Mouse (Mus musculus) heart, embryonic 13.5 days (tissue): ENCODE measurements around the gene Bhlha9. TPM values are rescaled to one million over a fixed set of nuclear protein-coding genes. Genes with fewer than 3 reads are reported as not detected.

ENCODE experiments used
- ATAC-seq: fragments of 200-750 bp; cut with Nextera tagmentation; 2 replicates; pipeline ENCODE4 v1.8.0; 2017; ENCODE audit warnings: moderate TSS enrichment; ENCODE audit not compliant: insufficient number of reproducible peaks, low FRiP score, low TSS enrichment; ENCODE audit errors: extremely low read depth
- H3K27ac ChIP-seq: fragments of 300-500 bp; sonication (generic); replicated peaks from 2 replicates; pipeline ENCODE4 v1.5.1; 2015; ENCODE audit warnings: moderate library complexity, mild to moderate bottlenecking, inconsistent platforms
- H3K27me3 ChIP-seq: fragments of 300-500 bp; sonication (generic); replicated peaks from 2 replicates; pipeline ENCODE4 v1.6.1; 2015; ENCODE audit warnings: mild to moderate bottlenecking, inconsistent platforms
- H3K36me3 ChIP-seq: fragments of 300-500 bp; sonication (generic); 2 replicates; pipeline ENCODE4 v1.6.1; 2015; ENCODE audit warnings: mild to moderate bottlenecking, inconsistent platforms
- H3K4me1 ChIP-seq: fragments of 300-500 bp; sonication (generic); 2 replicates; pipeline ENCODE4 v1.6.1; 2015; ENCODE audit warnings: inconsistent platforms
- H3K4me2 ChIP-seq: fragments of 300-500 bp; sonication (generic); 2 replicates; pipeline ENCODE4 v1.6.1; 2015; ENCODE audit warnings: inconsistent platforms, mild to moderate bottlenecking, moderate library complexity
- H3K4me3 ChIP-seq: fragments of 300-500 bp; sonication (generic); 2 replicates; pipeline ENCODE4 v1.5.1; 2015; ENCODE audit warnings: moderate library complexity, mild to moderate bottlenecking, inconsistent platforms
- H3K9ac ChIP-seq: fragments of 300-500 bp; sonication (generic); 2 replicates; pipeline ENCODE4 v1.6.1; 2015; ENCODE audit warnings: inconsistent platforms, mild to moderate bottlenecking, moderate library complexity
- H3K9me3 ChIP-seq: fragments of 300-500 bp; sonication (generic); 2 replicates; pipeline ENCODE4 v1.6.1; 2016; ENCODE audit warnings: inconsistent platforms
- WGBS: fragments of 180-500 bp; shearing (Covaris S2); methylation state at CpG from one replicate; pipeline ENCODE4 v1.1.7; 2015; ENCODE audit warnings: mixed read lengths; 5-methylcytosine and 5-hydroxymethylcytosine counted together
- polyA plus RNA-seq: library from polyadenylated mRNA; unstranded; fragments of >200 nt; fragmentation: Nextera tagmentation; extraction: Ambion mirVana; gene quantifications from 2 replicates; pipeline ENCODE4 v1.2.1, GENCODE M21; 2015

The Bhlha9 gene
- polyA plus RNA-seq, 1 experiment from 2014 or later: 0.28 TPM

DNA sequence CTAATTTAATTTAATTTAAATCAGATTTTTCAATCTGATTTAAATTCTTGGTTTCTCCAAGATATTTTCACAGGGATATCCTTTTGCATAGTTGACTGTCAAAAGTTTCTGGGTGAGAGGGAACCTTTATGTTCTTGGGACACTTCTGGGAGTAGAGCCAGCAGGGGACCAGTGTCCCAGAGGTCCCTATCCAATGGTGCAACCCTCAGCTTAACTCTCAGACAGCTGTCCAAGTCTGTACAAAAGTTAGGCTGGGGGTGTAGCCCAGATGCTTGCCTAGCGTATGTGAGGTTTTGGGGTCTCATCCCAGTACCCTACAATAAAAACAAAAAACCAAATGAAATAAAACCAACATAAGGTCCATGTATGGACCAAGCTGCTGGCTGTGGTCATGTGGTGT, 35.8 kb downstream of the Bhlha9 start:
- H3K4me3 ChIP-seq: no peak overlapping the region
- H3K27ac ChIP-seq: no peak overlapping the region
- H3K9ac ChIP-seq: no peak overlapping the region
- H3K4me1 ChIP-seq: peaks cover 9% of the 10 kb centered on the region
- 76% methylated on average over 1 of the region's 1 CpGs for WGBS
- H3K36me3 ChIP-seq: no peaks in the 10 kb centered on the region
- no peak overlapping the region for H3K4me2 ChIP-seq
- no peak for ATAC-seq
- 0 out of 2 replicates have a peak, but pooled peaks cover 8% of the 10 kb centered on the region for H3K9me3 ChIP-seq
- H3K27me3 ChIP-seq: no peaks in the 10 kb centered on the region; the same call in 1 of the 2 replicates

DNA sequence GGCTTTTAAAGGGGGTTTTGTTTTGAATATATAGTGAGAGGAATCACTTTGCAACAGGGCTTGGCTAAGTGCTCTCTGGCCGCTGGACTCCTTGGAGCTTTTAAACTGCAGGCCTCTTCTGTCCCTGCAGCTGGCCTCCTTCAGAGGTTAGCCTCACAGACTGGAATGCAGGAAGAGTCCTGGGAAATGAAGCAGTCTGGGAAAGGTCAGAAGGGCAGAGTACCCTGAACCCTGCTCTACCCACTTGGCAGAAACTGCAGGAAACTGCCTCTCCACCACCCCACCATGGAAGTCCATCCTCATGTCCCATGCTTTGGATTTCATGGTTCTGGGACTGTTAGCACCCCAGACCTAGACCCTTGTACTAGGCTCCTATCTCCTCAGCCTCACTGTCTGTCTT, 36.6 kb downstream of the Bhlha9 start:
- no peak for ATAC-seq
- Histone ChIP-seq H3K27ac (no peak overlapping the region), H3K9me3 (0 out of 2 replicates have a peak, but pooled peaks cover 8% of the 10 kb centered on the region), H3K4me2 (no peak overlapping the region), H3K36me3 (no peaks in the 10 kb centered on the region), H3K27me3 (no peaks in the 10 kb centered on the region; the same call in 1 of the 2 replicates), H3K9ac (no peak overlapping the region), H3K4me3 (no peak overlapping the region), H3K4me1 (peaks cover 9% of the 10 kb centered on the region)
- 23% methylated on average over 1 of the region's 1 CpGs for WGBS

DNA sequence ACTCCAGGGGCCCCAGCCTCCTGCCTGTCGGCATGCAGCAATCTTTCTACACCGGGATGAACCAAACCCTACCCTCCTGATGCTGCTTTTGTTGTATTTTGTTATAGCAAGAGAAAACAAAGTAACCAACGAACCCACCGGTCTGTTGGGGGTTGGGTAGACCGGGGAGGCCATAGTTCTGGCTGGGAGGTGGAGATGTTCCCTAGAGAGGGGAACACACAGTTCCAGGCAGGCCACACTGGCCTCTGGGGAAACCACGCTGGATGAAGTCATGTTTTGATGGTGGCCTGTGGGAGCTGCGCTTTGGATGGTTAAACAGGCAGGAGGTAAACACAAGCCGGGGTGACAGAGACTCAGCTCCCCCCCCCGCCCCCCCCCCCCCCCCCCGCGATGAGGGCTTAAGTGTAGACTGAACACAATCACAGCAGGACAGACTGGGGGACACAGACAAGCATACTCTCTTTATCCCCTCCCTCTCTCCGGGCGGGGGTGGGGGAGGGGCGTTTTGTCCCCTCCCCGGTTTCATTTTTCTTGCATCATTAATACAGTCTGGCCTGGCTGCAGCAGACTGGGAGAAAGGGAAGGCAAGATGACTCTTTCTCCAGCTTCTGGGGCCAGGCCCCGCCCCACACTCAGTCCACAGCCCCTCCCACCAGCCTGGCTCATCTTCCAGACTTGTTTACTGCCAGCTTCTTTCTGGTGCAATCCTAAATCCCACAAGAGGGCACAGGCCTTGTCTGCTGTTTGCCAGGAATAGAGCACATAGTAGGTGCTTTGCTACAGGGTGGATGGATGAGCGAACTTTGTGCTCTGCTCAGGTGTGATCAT, 37.6 kb downstream of the Bhlha9 start:
- no peaks in the 10 kb centered on the region for H3K27me3 ChIP-seq
- H3K9me3 ChIP-seq: 0 out of 2 replicates have a peak, but pooled peaks cover 8% of the 10 kb centered on the region
- no peaks in the 10 kb centered on the region for H3K36me3 ChIP-seq
- H3K4me1 ChIP-seq: peaks cover 9% of the 10 kb centered on the region
- no peak overlapping the region for H3K27ac ChIP-seq
- H3K4me2 ChIP-seq: peak overlapping the region; percentile 1; the same call in 1 of the 2 replicates
- no peak for ATAC-seq
- WGBS: 28% methylated on average over 14 of the region's 17 CpGs
- no peak overlapping the region for H3K4me3 ChIP-seq
- H3K9ac ChIP-seq: no peak overlapping the region

DNA sequence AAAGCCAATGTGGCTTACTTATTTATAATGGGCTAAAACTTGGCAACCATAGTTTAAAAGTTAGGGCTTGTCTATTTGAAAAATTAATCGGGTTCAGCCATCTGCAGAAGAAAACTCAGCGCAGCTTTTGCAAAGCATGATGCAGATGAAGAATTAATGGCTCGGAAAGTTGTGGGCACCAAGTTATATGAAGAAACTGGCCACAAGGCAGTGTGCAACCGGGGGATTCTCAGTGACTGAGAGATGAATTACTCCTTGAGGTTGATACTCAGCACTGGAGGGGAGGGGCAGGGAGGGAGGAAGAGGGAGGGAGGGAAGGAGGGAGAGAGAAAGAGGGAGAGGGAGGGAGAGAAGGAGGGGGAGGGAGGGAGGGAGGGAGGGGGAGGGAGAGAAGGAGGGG, 44.7 kb downstream of the Bhlha9 start:
- Histone ChIP-seq H3K36me3 (no peaks in the 10 kb centered on the region), H3K4me3 (no peak overlapping the region), H3K27me3 (no peaks in the 10 kb centered on the region), H3K4me1 (no peaks in the 10 kb centered on the region), H3K9ac (no peak overlapping the region), H3K27ac (no peak overlapping the region), H3K9me3 (no peaks in the 10 kb centered on the region), H3K4me2 (no peak overlapping the region)
- ATAC-seq: no peak
- WGBS: 60% methylated on average over 4 of the region's 4 CpGs

Other genes starting within 250 kb of the Bhlha9 start
- gene Abr, start 50.2 kb upstream of the Bhlha9 start, polyA plus RNA-seq: 21.1 and 22.8 TPM in 2 replicates
- gene Trarg1, start 7.3 kb downstream of the Bhlha9 start, polyA plus RNA-seq: 0.09 and 0.13 TPM in 2 replicates
- gene Gosr1, start 91.1 kb downstream of the Bhlha9 start, polyA plus RNA-seq: 15.3 and 17.8 TPM in 2 replicates
- 10.8 and 11.0 TPM in 2 replicates for gene Cpd, start 174.5 kb downstream of the Bhlha9 start, polyA plus RNA-seq
- 0.14 and 0.15 TPM in 2 replicates for gene Tmigd1, start 229.7 kb downstream of the Bhlha9 start, polyA plus RNA-seq